Mouse (Mus musculus): ENCODE data around the gene Elk4. TPM values are rescaled to one million over a fixed set of nuclear protein-coding genes. Genes with fewer than 3 reads are reported as not detected.

The Elk4 gene
- polyA plus RNA-seq (2012): 5.0 and 5.1 TPM in 2 replicates

DNA sequence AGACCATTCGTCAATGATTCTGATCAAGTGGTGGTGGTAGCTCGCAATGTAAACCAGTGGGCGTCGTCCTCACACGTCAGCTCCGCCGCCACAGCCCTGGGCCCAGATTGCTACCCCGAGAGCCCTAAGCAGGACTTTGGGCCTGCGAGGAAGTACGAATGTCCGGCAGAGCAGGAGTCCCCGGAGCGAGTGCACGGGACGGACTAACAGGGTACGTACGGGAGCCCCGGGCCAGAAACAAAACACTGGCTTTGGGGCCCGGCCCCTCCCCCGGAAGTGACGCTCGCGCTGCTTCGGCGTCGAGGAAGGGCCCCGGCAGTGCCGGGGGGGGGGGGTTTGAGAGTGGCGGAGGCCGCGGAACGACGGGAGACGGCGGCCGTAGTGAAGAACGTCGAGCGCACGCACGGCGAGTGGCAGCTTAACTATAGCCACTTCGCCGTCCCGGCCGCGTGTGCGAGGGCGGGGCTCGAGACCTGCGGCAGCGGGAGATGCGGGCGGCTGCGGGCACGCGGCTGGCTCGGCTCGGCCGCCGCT is at the start of gene Elk4:
TSS of gene Elk4 (plus strand) at position 326 of the 534 bp plus-strand sequence.
- TF ChIP-seq GATA1 (IDR thresholded peaks at IDR 0.05; ENCODE audit: low read length): no peak

DNA sequence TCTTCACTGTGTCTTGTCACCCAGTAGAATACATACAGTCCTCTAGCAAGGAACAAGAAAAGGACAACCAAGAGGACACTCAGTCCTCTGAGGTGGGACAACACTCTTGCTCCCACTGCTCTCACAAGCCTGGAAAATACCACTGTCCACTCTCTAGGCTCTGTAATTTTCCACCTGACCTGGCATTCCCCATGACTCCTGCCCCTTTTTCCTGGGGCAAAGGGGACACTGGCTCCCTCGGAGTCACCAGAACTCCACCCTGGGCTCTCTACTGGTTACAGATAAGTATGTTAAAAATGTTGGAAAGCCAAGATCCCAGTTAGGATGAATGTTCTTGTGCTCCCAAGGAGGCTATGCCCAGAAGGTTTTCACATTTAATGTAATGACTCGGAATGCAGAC is 46.4 kb upstream of the Elk4 start:
- TF ChIP-seq GATA1 (IDR thresholded peaks at IDR 0.05; ENCODE audit: low read length): no peak

DNA sequence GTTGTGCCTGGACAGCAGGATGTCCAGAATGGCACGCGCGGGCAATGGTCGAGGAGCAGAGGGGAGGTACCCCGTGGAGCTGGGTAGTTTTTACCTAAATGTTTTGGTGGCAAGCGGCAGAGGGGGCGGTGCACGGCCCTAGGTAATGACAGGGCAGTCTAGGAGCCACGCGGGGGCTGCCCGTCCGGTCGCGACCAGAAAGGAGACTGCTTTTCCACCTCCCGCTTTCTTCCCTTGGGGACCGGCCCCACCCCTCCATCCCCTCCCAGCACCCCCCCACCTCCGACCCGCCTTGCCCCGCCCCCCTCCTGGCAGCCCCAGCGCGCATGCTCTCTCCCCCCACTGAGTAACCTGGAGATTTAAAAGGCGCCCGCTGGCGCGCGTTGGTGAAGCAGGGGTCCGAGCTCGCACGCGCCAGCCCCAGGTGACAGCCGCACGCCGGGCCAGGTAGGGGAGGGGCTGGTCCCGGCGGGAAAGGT is 44.8 kb upstream of the Elk4 start, which contains the start of gene Slc45a3:
TSS of gene Slc45a3 (plus strand) at position 362 of the 479 bp plus-strand sequence.
- TF ChIP-seq GATA1 (IDR thresholded peaks at IDR 0.05; ENCODE audit: low read length): no peak

DNA sequence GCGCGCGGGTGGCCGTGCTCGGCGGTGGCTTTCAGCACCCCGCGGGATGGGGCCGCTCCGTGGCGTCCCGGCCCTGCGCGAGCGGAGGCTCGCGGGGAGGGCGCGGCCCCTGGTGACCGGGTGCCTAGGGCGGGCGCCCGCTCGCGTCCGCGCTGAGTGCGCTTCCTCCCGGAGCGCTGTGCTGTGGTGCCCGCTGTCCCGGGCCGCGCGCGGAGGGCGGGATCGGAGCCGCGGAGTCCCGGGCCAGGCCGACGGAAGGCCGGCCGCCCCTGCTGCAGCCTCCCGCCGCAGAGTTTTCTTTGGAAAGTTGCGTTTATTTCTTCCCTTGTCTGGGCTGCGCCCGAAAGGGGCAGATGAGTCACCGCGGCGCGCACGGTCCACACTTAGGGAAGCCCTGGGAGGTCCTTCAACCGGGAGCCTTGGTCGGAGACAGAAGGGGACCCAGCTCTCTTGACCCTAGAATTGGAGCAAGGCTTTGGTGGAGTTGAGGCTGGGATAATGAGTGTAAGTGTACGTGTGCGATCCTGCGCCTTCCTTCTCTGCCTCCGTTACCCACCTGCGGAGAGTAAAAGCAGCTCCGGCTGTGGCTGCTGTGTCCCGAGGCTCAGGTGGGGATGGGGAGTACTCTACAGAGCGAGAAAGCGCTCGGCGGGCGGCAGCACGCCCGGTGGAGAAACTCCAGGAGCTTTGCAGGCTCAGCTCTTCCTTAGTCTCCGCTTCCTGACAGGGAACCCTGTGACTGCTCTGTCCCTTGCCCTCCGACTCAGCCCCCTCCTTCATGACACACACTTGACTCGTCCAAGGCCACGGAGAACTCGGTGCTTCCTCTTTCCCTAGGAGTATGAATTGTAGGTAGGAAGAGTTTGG is 44.1 kb upstream of the Elk4 start:
- TF ChIP-seq GATA1 (IDR thresholded peaks at IDR 0.05; ENCODE audit: low read length): no peak

DNA sequence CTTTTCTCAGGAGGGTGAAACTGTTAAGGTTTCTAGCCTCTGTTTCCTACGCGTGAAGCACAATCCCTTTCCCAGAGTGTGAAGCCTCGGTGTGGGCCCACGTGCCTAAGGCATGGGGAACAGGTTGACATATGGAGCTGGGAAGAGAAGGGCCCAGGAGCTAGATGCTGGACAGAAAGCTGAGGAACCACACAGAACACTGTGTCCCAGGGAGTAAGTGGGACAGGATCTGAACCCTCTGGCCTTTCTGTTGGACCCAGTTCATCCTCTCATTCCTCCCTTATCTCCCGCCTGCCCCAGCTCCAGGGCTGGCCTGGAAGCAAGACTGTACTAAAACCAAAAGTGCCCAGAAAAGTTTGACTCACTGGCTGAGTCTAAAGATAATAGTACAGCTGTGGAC is 43.3 kb upstream of the Elk4 start:
- TF ChIP-seq GATA1 (IDR thresholded peaks at IDR 0.05; ENCODE audit: low read length): no peak

DNA sequence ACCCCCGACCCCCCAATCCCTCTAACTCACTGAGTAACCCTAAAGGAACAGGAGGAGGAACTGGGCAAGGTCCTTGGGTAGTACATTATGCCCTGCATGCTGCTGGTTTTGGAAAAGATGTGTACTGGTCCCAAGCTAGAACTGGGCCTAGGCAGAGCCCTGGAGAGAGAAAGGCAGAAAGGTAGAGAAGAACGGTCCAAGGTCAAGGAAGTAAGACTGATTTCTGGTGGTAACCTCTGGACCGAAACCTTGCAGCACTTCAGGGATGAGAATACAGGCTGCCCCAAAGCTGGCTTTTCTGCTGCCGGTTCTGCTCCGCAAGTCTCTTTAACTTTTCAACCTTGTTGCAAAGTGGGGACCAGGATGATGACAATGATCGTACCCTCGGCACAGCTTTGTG is 42.8 kb upstream of the Elk4 start:
- TF ChIP-seq GATA1 (IDR thresholded peaks at IDR 0.05; ENCODE audit: low read length): no peak

DNA sequence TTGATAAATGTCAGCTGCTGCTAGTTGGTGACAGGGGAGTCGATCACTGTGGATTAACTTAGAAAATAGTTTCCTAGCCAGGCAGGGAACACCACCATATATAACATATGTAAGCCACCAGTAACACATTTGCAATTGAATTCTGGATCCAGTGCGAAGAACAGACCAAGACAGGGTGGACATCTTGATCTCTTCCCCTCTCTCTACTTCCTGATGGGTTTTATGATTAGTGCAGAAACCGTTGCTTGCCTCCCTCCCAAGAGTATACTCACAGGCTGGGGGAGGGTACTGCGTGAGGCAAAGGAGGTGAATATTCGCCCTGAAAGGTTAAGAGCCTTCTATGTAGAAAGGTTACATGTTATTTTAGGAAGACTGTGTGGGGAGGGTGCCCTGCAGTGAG is 41.6 kb upstream of the Elk4 start:
- TF ChIP-seq GATA1 (IDR thresholded peaks at IDR 0.05; ENCODE audit: low read length): no peak

DNA sequence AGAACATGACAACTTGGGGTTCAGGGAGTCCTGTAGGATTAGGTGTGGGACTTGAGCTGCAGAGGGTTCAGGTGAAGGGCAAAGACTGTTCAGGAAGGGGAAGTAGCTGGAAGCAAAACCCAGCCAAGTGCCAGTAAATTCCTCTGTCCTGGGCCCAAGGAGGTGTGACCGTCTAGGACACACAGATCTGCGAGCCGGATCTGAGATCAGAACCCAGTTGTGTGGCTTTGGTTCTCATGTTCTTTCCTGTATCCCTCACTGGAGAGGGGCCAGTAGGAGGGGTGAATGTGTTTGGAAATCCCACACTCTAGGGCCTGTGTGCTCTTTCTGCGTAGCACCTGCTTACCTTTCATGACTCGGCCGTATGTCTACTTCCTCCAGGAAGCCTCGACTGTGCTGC is 40.1 kb upstream of the Elk4 start:
- TF ChIP-seq GATA1 (IDR thresholded peaks at IDR 0.05; ENCODE audit: low read length): no peak

DNA sequence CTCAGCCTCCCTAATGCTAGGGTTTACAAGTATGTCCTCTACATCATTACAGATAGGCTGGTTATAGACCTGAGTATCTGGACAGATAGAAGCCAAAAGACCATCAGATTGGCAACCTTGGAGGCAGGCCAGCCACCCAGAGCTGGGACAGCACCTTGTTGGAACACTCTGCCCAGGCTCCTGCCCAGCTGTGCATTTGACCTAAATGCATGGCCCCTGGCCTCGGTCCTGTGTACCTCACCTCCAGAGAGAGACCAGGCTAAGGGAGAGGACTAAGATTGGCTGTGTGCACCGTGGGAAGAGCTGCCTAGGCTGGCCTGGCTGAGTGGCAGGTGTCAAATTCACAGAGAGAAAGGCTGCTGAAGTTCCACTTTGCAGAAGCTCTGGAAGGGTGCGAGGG is 38.9 kb upstream of the Elk4 start:
- no peak for TF ChIP-seq GATA1 (IDR thresholded peaks at IDR 0.05; ENCODE audit: low read length)

DNA sequence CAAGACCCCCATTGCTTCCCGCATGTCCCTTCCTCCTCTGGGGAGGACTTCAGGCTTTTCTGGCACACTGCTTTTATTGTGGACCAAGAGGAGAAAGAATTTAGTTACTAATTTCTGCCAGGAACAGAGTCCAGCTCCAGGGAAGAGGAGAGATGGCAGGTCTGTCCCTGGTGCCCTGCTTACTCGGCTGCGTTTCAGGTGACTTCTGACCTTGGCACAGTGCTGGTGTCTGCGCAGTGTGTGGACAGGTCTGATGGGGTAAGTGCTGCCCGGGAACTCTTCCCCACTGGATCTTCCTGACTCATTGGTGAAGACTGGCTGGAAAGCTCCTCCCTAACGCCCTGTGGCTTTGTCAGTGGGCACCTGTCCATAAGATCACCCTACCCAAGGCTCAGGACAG is 38.4 kb upstream of the Elk4 start:
- TF ChIP-seq GATA1 (IDR thresholded peaks at IDR 0.05; ENCODE audit: low read length): no peak

DNA sequence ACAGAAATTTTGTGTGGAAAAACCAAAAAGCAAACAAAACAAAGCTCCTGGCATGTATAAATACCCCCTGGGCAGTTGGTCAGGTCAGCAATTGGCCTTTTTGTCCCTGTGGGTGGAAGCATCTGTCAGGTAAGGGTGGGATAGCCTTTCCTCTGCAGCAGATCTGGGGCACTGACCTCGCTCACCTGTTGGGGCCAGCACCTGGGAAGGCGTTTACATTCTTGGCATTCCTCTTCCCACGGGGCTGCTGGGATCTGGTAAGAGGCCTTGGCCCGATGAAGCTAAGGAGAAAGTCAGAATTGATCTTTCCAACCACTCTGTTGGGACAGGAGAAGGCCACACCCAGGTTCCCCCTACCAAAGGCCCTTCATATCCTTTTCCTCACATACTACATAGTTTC is 37.6 kb upstream of the Elk4 start:
- TF ChIP-seq GATA1 (IDR thresholded peaks at IDR 0.05; ENCODE audit: low read length): no peak

DNA sequence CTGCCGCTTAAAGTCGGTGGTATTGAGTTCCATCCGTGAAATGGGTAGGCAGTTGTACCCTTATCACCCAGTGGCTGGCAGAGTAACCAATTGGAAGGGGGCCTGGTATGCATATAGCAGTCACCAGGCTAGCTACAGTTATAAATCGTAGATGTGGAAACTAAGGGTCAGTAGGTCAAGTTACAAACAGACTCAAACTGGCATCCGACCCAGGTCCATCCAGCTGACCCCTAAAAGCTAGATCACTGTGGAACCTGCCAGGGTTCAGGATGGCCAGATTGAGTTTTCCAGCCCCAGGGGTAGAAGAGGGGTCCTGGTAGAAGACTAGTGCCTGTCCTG is 37.1 kb upstream of the Elk4 start:
- no peak for TF ChIP-seq GATA1 (IDR thresholded peaks at IDR 0.05; ENCODE audit: low read length)

DNA sequence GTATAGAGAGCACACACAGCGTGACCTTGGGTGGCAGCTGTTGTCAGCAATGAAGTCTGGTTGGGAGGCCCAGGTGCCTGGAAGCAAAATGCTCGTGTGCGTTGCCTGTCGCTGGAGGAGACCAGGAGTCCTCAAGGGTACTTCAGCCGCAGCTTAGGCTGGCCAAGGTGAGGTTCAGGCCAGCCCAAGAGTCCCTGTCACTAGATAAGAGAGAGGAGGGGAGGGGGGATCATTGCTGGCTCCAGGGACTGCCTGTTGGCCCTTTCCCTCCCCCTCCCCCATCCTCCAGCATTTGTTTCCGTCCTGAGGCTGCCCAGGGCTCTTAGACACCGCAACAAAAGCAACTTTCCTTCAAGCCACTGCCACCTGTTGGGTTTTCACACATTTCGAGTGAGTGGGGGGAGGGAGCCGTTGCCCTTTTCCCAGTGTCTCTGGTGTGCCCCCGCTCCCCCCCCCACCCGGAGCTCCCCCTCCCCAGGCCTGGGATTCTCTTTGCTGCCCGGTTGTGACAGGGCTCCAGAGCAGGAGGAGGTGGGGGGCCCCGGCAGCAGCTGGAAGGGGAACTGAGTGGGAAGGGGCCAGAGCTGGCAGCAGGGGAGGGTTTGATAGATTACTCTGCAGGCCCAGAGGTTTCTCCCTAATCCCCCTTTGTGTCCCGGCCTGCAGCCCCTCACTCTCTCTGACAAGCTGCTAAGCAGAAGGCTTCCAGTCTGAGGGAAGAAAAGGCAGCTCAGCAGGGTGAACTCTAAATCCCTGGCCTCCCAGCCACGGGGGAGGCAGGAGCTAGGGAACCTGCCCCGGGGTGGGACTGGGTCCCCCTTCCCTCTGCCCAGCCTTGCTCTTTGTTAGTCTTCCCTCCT is 36.5 kb upstream of the Elk4 start:
- no peak for TF ChIP-seq GATA1 (IDR thresholded peaks at IDR 0.05; ENCODE audit: low read length)

DNA sequence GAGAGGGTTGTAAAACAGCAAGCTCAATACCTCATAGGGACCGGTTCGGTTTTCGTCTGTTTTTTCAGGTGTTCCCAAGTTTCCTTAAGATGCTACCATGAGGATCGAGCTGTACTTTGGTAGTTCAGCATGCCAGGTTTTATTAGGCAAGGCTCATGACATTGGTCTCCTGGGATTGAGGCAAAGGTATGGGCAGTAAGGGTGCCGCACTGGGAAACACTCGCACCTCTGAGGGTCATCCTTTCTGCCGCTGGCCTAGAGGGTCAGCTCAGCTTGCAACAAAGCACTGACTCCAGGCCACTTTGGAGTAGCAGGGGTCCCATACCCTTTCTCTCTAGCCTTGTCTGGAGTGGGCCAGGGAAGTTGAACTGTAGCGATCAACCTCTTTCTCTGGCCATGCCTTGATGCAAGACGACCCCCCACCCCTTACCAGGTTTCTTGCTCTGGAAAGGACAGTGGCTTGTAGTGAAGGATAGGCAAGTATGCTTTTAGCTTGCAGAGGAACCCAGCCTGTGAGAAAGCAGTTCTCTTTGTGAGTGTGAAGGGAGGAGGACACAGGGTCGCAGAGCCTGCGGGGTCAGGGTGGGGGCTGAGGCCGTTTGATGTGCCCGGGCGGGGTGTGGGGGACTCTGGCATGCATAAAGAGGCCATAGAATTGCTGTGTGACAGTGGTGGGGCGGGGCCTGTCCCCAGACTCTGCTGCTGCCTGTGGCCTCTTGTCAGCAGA is 35.5 kb upstream of the Elk4 start:
- TF ChIP-seq GATA1 (IDR thresholded peaks at IDR 0.05; ENCODE audit: low read length): no peak

DNA sequence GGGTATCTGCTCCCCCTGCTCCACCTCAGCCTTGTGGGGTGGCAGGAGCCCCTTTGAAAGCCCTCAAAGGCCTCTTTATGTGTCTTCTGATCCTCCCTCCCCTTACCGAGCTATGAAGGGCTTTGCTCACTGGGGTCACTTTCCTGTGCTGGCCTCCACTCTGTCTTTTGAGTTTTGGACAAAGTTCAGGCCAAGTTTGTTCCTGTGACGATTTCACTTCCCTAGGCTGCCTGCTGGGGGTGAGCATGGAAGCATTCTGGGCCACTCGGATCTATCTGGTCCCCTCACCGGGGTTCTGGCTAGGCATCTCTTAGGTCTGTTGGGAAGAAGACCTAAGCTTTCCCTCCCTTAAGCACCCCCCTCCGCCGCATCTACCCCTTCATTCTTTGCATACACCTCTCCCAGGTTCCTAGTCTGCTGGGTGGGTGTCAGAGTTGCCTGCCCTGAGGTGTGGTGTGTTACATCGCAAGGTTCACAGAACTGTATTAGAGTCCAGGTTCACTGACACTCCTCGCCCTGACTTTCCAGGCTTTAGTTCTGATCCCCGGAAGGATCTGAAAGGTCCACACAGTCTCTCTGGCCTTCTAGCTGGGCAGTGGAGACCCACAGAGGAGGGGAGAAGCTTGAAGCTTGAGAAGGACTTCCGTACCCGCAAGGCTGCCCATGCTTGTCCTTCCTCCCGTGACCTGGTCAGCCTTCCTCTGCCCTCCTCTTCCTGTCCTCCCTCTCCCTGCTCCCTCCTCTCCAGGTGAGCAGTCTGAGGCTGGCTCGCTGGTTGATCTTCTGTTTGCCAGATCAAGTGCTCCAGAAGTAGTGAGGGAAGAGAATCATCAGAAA is 34.7 kb upstream of the Elk4 start:
- TF ChIP-seq GATA1 (IDR thresholded peaks at IDR 0.05; ENCODE audit: low read length): no peak
